Mouse (Mus musculus) brain, embryonic 14.5 days (tissue): ENCODE results near the gene Cd40. TPM values are rescaled to one million over a fixed set of nuclear protein-coding genes. Genes with fewer than 3 reads are reported as not detected.
A peak's percentile ranks its signal among the peaks of the same experiment; 100 is the strongest.

Experiments
- DNase-seq: peaks from one replicate; pipeline ENCODE4 v3.0.0-alpha.2; 2011; ENCODE audit warnings: low read depth
- CTCF ChIP-seq: fragments of 200-500 bp; IDR thresholded peaks from 2 replicates; pipeline ENCODE4 v1.5.1; 2012; ENCODE audit warnings: inconsistent platforms, mild to moderate bottlenecking, moderate library complexity, borderline replicate concordance; ENCODE audit not compliant: insufficient read depth, insufficient read length; ENCODE audit errors: extremely low read depth
- POLR2A ChIP-seq: fragments of 200-500 bp; IDR thresholded peaks from 2 replicates; pipeline ENCODE4 v1.6.1; 2012; ENCODE audit warnings: mild to moderate bottlenecking, inconsistent platforms, borderline replicate concordance; ENCODE audit not compliant: poor library complexity, insufficient read depth, insufficient read length, severe bottlenecking; ENCODE audit errors: extremely low read depth
- polyA plus RNA-seq: library from polyadenylated mRNA; depleted of rRNA; stranded (reverse); fragments of >200 nt; gene quantifications from 2 replicates; pipeline ENCODE4 v1.2.3, GENCODE M21; 2012

Gene Cd40
- polyA plus RNA-seq, 1 experiment = 8.4 TPM

GRCm38 (mm10) chr2:165086634-165087033 lies 31.2 kb downstream of the Cd40 start:
- TF ChIP-seq CTCF (no peak), POLR2A (no peak)
- DNase-seq = peak; percentile 78

GRCm38 (mm10) chr2:165089470-165089869 lies 34.0 kb downstream of the Cd40 start:
- DNase-seq = peak; percentile 70
- TF ChIP-seq POLR2A (no peak), CTCF (no peak)

- no peak for DNase-seq
- TF ChIP-seq CTCF (no peak), POLR2A (no peak)
These were observed 35.2 kb downstream of the Cd40 start, which contains the start of gene 1700025C18Rik for GRCm38 (mm10) chr2:165090650-165091049. 1700025C18Rik (minus strand) TSS chr2:165090750.

- TF ChIP-seq POLR2A (no peak), CTCF (no peak)
- no peak for DNase-seq
These were observed 36.1 kb downstream of the Cd40 start for GRCm38 (mm10) chr2:165091433-165091965.

GRCm38 (mm10) chr2:165092393-165092792 lies 37.0 kb downstream of the Cd40 start:
- TF ChIP-seq POLR2A = no peak
- no peak for TF ChIP-seq CTCF
- peak; percentile 69 for DNase-seq

GRCm38 (mm10) chr2:165096367-165096766 lies 40.9 kb downstream of the Cd40 start:
- no peak for TF ChIP-seq CTCF
- TF ChIP-seq POLR2A = no peak
- peak; percentile 93 for DNase-seq

- TF ChIP-seq CTCF (no peak), POLR2A (no peak)
- DNase-seq = no peak
These were observed 43.4 kb downstream of the Cd40 start for GRCm38 (mm10) chr2:165098861-165099260.

- TF ChIP-seq POLR2A = no peak
- no peak for TF ChIP-seq CTCF
- peak; percentile 50 for DNase-seq
These were observed 45.3 kb downstream of the Cd40 start for GRCm38 (mm10) chr2:165100749-165101148.

GRCm38 (mm10) chr2:165102920-165103319 lies 47.5 kb downstream of the Cd40 start:
- TF ChIP-seq CTCF (no peak), POLR2A (no peak)
- DNase-seq = no peak

GRCm38 (mm10) chr2:165105513-165106079 lies 50.2 kb downstream of the Cd40 start:
- no peak for TF ChIP-seq CTCF
- TF ChIP-seq POLR2A = no peak
- peak; percentile 69 for DNase-seq

- TF ChIP-seq CTCF (no peak), POLR2A (no peak)
- peak; percentile 55 for DNase-seq
These were observed 51.2 kb downstream of the Cd40 start for GRCm38 (mm10) chr2:165106585-165106984.

GRCm38 (mm10) chr2:165112149-165112548 lies 56.7 kb downstream of the Cd40 start:
- TF ChIP-seq CTCF = peak; percentile 81
- TF ChIP-seq POLR2A = no peak
- peak; percentile 89 for DNase-seq

GRCm38 (mm10) chr2:165113733-165114132 lies 58.3 kb downstream of the Cd40 start:
- no peak for TF ChIP-seq POLR2A
- no peak for TF ChIP-seq CTCF

More at GRCm38 (mm10) chr2:165113733-165114132, 58.3 kb downstream of the Cd40 start:
- peak; percentile 69 for DNase-seq
